Mouse (Mus musculus) lung, postnatal 0 days (tissue): ENCODE data around the gene Pllp. TPM values are rescaled to one million over a fixed set of nuclear protein-coding genes. Genes with fewer than 3 reads are reported as not detected.

Experiments
- ATAC-seq: fragments of 200-750 bp; cut with Nextera tagmentation; 2 replicates; pipeline ENCODE4 v1.8.0; 2017; ENCODE audit warnings: moderate library complexity
- DNase-seq: peaks from one replicate; pipeline ENCODE4 v3.0.0-alpha.2; 2016; ENCODE audit warnings: low spot score
- H3K27ac ChIP-seq: fragments of 300-500 bp; sonication (generic); 2 replicates; pipeline ENCODE4 v1.5.1; 2014; ENCODE audit warnings: antibody characterized with exemption, mild to moderate bottlenecking, low read length, mixed read lengths
- H3K27me3 ChIP-seq: fragments of 300-500 bp; sonication (generic); replicated peaks from 2 replicates; pipeline ENCODE4 v1.6.1; 2014; ENCODE audit warnings: low read length, mixed read lengths; ENCODE audit not compliant: insufficient read depth
- H3K36me3 ChIP-seq: fragments of 300-500 bp; sonication (generic); 2 replicates; pipeline ENCODE4 v1.6.1; 2014; ENCODE audit warnings: low read length, mixed read lengths; ENCODE audit not compliant: insufficient read depth
- H3K4me1 ChIP-seq: fragments of 300-500 bp; sonication (generic); 2 replicates; pipeline ENCODE4 v1.6.1; 2014; ENCODE audit warnings: antibody characterized with exemption, low read depth, low read length, mixed read lengths; ENCODE audit not compliant: insufficient read depth
- H3K4me2 ChIP-seq: fragments of 300-500 bp; sonication (generic); replicated peaks from 2 replicates; pipeline ENCODE4 v1.6.1; 2014; ENCODE audit warnings: low read depth, mild to moderate bottlenecking, low read length, moderate library complexity, mixed read lengths
- H3K4me3 ChIP-seq: fragments of 300-500 bp; sonication (generic); 2 replicates; pipeline ENCODE4 v1.5.1; 2014; ENCODE audit warnings: low read depth, low read length
- H3K9ac ChIP-seq: fragments of 300-500 bp; sonication (generic); replicated peaks from 2 replicates; pipeline ENCODE4 v1.6.1; 2014; ENCODE audit warnings: low read depth, mild to moderate bottlenecking
- H3K9me3 ChIP-seq: fragments of 300-500 bp; sonication (generic); 2 replicates; pipeline ENCODE4 v1.6.1; 2016; ENCODE audit warnings: low read length, mixed read lengths
- CTCF ChIP-seq: IDR thresholded peaks from 2 replicates; pipeline ENCODE4 v1.5.1; 2016; ENCODE audit warnings: antibody characterized with exemption, mild to moderate bottlenecking
- EP300 ChIP-seq: IDR thresholded peaks from 2 replicates; pipeline ENCODE4 v1.6.1; 2016; ENCODE audit warnings: antibody characterized with exemption, mild to moderate bottlenecking, control low read depth
- WGBS: fragments of 180-500 bp; shearing (Covaris S2); extraction: QIAGEN DNeasy Blood & Tissue Kit; methylation state at CpG from one replicate; pipeline ENCODE4 v1.1.7; 2014; 5-methylcytosine and 5-hydroxymethylcytosine counted together
- polyA plus RNA-seq: library from polyadenylated mRNA; unstranded; fragments of >200 nt; fragmentation: Nextera tagmentation; extraction: Ambion mirVana; gene quantifications from 2 replicates; pipeline ENCODE4 v1.2.1, GENCODE M21; 2015

Gene Pllp
- polyA plus RNA-seq, 1 experiment from 2014 or later = 29.1 TPM

- TF ChIP-seq EP300 = no peak
- TF ChIP-seq CTCF = no peak
- Histone ChIP-seq H3K4me3 (no peak overlapping the region), H3K9ac (no peak overlapping the region), H3K27me3 (no peaks in the 10 kb centered on the region), H3K4me2 (no peak overlapping the region), H3K4me1 (peaks cover 13% of the 10 kb centered on the region), H3K9me3 (no peaks in the 10 kb centered on the region), H3K36me3 (no peaks in the 10 kb centered on the region), H3K27ac (no peak overlapping the region)
- no peak for ATAC-seq
- WGBS = 41% methylated on average over 9 of the region's 9 CpGs
- no peak for DNase-seq
Measured at GRCm38 (mm10) chr8:94685953-94686352, 10.1 kb downstream of the Pllp start.

GRCm38 (mm10) chr8:94684287-94684686 is 11.8 kb downstream of the Pllp start:
- H3K27ac ChIP-seq = no peak overlapping the region
- no peaks in the 10 kb centered on the region for H3K9me3 ChIP-seq
- no peak overlapping the region for H3K4me2 ChIP-seq
- DNase-seq (no peak), ATAC-seq (no peak)
- no peaks in the 10 kb centered on the region for H3K27me3 ChIP-seq
- 89% methylated on average over 4 of the region's 4 CpGs for WGBS
- H3K4me3 ChIP-seq = no peak overlapping the region
- H3K9ac ChIP-seq = no peak overlapping the region
- H3K4me1 ChIP-seq = peaks cover 13% of the 10 kb centered on the region
- TF ChIP-seq CTCF (no peak), EP300 (no peak)
- no peaks in the 10 kb centered on the region for H3K36me3 ChIP-seq

GRCm38 (mm10) chr8:94682732-94683524 is 13.2 kb downstream of the Pllp start:
- WGBS = 58% methylated on average over 16 of the region's 16 CpGs
- H3K27ac ChIP-seq = peak overlapping the region; percentile 57; the same call in 1 of the 2 replicates
- H3K9me3 ChIP-seq = no peaks in the 10 kb centered on the region
- no peaks in the 10 kb centered on the region for H3K36me3 ChIP-seq
- no peaks in the 10 kb centered on the region for H3K27me3 ChIP-seq
- TF ChIP-seq CTCF (no peak), EP300 (peak; percentile 68)
- H3K4me2 ChIP-seq = no peak overlapping the region
- peaks cover 23% of the 10 kb centered on the region for H3K4me1 ChIP-seq
- ATAC-seq = peak; percentile 64
- H3K4me3 ChIP-seq = no peak overlapping the region
- peak; percentile 75 for DNase-seq
- no peak overlapping the region for H3K9ac ChIP-seq

- ATAC-seq = no peak
Measured at GRCm38 (mm10) chr8:94680414-94680813, 15.7 kb downstream of the Pllp start.

GRCm38 (mm10) chr8:94678582-94678981 is 17.5 kb downstream of the Pllp start:
- H3K4me1 ChIP-seq = peaks cover 19% of the 10 kb centered on the region
- TF ChIP-seq EP300 (peak; percentile 59; the same call in 1 of the 2 replicates), CTCF (no peak)
- H3K27ac ChIP-seq = peak overlapping the region; percentile 87
- H3K9me3 ChIP-seq = no peaks in the 10 kb centered on the region
- DNase-seq (peak; percentile 88), ATAC-seq (peak; percentile 79)
- H3K4me3 ChIP-seq = no peak overlapping the region
- 11% methylated on average over 9 of the region's 9 CpGs for WGBS
- H3K36me3 ChIP-seq = peaks cover under 1% of the 10 kb centered on the region; the same call in 1 of the 2 replicates
- H3K27me3 ChIP-seq = no peaks in the 10 kb centered on the region
- H3K9ac ChIP-seq = no peak overlapping the region
- no peak overlapping the region for H3K4me2 ChIP-seq

More at GRCm38 (mm10) chr8:94680414-94680813, 15.7 kb downstream of the Pllp start:
- Histone ChIP-seq H3K9me3 (no peaks in the 10 kb centered on the region), H3K36me3 (no peaks in the 10 kb centered on the region), H3K27ac (no peak overlapping the region), H3K9ac (no peak overlapping the region), H3K27me3 (no peaks in the 10 kb centered on the region), H3K4me2 (no peak overlapping the region), H3K4me1 (peaks cover 19% of the 10 kb centered on the region), H3K4me3 (no peak overlapping the region)
- DNase-seq = no peak
- peak; percentile 37 for TF ChIP-seq CTCF
- TF ChIP-seq EP300 = no peak
- 91% methylated on average over 3 of the region's 3 CpGs for WGBS

- H3K9me3 ChIP-seq = no peaks in the 10 kb centered on the region
- peaks cover 24% of the 10 kb centered on the region for H3K36me3 ChIP-seq
- H3K4me3 ChIP-seq = no peak overlapping the region
- no peak for TF ChIP-seq EP300
- TF ChIP-seq CTCF = no peak
- ATAC-seq = no peak
- no peak overlapping the region for H3K27ac ChIP-seq
- H3K4me2 ChIP-seq = no peak overlapping the region
- WGBS = 85% methylated on average over 6 of the region's 6 CpGs
- no peak overlapping the region for H3K9ac ChIP-seq
- peaks cover 10% of the 10 kb centered on the region; the same call in 1 of the 2 replicates for H3K4me1 ChIP-seq
- DNase-seq = no peak
- no peaks in the 10 kb centered on the region for H3K27me3 ChIP-seq
Measured at GRCm38 (mm10) chr8:94675923-94676322, 20.2 kb downstream of the Pllp start.
